ENCODE assay signal across 16 mouse cellular contexts in genomic region chr11:87527990-87528389, GRCm38 (mm10). TPM values are rescaled to one million over a fixed set of nuclear protein-coding genes. Genes with fewer than 3 reads are reported as not detected.
DNase-seq lines count a peak whose midpoint lies in the region; ATAC-seq and TF ChIP-seq lines count a peak whose summit lies in the region.
"Had no signal": no experiment of that assay in that cellular context is flagged by ENCODE, and none has a peak within 500 bp of the region (broad histone marks: within the 10 kb centered on the region; RNA-seq: fewer than 3 reads in every experiment).

No protein-coding gene starts in this region.

- H3K4me2 ChIP-seq in liver, embryonic 14.5 days (ENCODE audit: low read depth): no peak overlapping the region
- H3K4me2 ChIP-seq in liver, embryonic 11.5 days: no peak overlapping the region
- H3K4me2 ChIP-seq: heart, embryonic 13.5 days; hindbrain, embryonic 14.5 days; stomach, embryonic 15.5 days had no signal

- no peaks in the 10 kb centered on the region for H3K36me3 ChIP-seq in liver, embryonic 14.5 days (replicated peaks; ENCODE audit: control insufficient read depth, insufficient read depth, low read depth)
- no peaks in the 10 kb centered on the region for H3K36me3 ChIP-seq in liver, embryonic 11.5 days (ENCODE audit: control insufficient read depth, insufficient read depth, low read length)
- H3K36me3 ChIP-seq: heart, embryonic 13.5 days; stomach, embryonic 15.5 days had no signal

- no peak for ATAC-seq in liver, embryonic 14.5 days (ENCODE audit: insufficient read depth)
- ATAC-seq in liver, embryonic 11.5 days (replicated peaks; ENCODE audit: low FRiP score): no peak
- ATAC-seq: activated CD4-positive, CD25-positive, alpha-beta regulatory T cell, adult 4 months had no signal

- peaks cover 2 to 13% of the 10 kb centered on the region in 2 experiments; a peak in 3 of 4 replicates for H3K4me1 ChIP-seq in liver, embryonic 14.5 days (replicated peaks; ENCODE audit: control insufficient read depth in 2 of 2, insufficient read depth in 2 of 2, low read length in 1 of 2)
- peaks cover 7% of the 10 kb centered on the region; the same call in 1 of the 2 replicates for H3K4me1 ChIP-seq in liver, embryonic 11.5 days (replicated peaks; ENCODE audit: control insufficient read depth, insufficient read depth, low read length)
- H3K4me1 ChIP-seq in bone marrow macrophage, adult 2 months (ENCODE audit: control insufficient read depth, insufficient read depth, low read length): peaks cover 30% of the 10 kb centered on the region
- H3K4me1 ChIP-seq: stomach, embryonic 15.5 days had no signal

- TF ChIP-seq CTCF in liver, embryonic 14.5 days (IDR thresholded peaks at IDR 0.05; ENCODE audit: low read depth): peak; percentile 47
- peak; percentile 28; the same call in 1 of the 2 replicates for TF ChIP-seq CTCF in bone marrow macrophage, adult 2 months (IDR thresholded peaks at IDR 0.05; ENCODE audit: low read depth, low read length)

- H3K4me3 ChIP-seq in liver, embryonic 14.5 days (ENCODE audit: insufficient read depth in 1 of 2, low read depth in 2 of 2, low read length in 2 of 2): no peak overlapping the region
- no peak overlapping the region for H3K4me3 ChIP-seq in liver, embryonic 11.5 days (ENCODE audit: low read depth, low read length)
- no peak overlapping the region for H3K4me3 ChIP-seq in bone marrow macrophage, adult 2 months (ENCODE audit: insufficient read depth, low read length)
- H3K4me3 ChIP-seq: heart, embryonic 13.5 days; stomach, embryonic 15.5 days had no signal

- 38% methylated on average over 4 of the region's 4 CpGs for WGBS in liver, embryonic 14.5 days (ENCODE audit: insufficient replicate concordance)
- WGBS in liver, embryonic 11.5 days: 52% methylated on average over 4 of the region's 4 CpGs

- TF ChIP-seq POLR2A in bone marrow macrophage, adult 2 months (IDR thresholded peaks at IDR 0.05; ENCODE audit: borderline replicate concordance, low read depth, low read length): no peak

- no peaks in the 10 kb centered on the region for H3K9me3 ChIP-seq in liver, embryonic 14.5 days (ENCODE audit: control insufficient read depth, low read length)
- H3K9me3 ChIP-seq in liver, embryonic 11.5 days (ENCODE audit: control insufficient read depth, low read length): no peaks in the 10 kb centered on the region
- H3K9me3 ChIP-seq: heart, embryonic 13.5 days; stomach, embryonic 15.5 days had no signal

- TF ChIP-seq EP300 in liver, embryonic 14.5 days (IDR thresholded peaks at IDR 0.05; ENCODE audit: low read depth): no peak

- no peak overlapping the region for H3K27ac ChIP-seq in liver, embryonic 14.5 days
- no peak overlapping the region for H3K27ac ChIP-seq in liver, embryonic 11.5 days (ENCODE audit: low read depth, low read length)
- no peak overlapping the region for H3K27ac ChIP-seq in bone marrow macrophage, adult 2 months (ENCODE audit: insufficient read depth, low read depth, low read length)
- H3K27ac ChIP-seq: heart, embryonic 13.5 days; hindbrain, embryonic 14.5 days; stomach, embryonic 15.5 days had no signal

- H3K9ac ChIP-seq in liver, embryonic 14.5 days (replicated peaks): no peak overlapping the region
- H3K9ac ChIP-seq in liver, embryonic 11.5 days (ENCODE audit: low read depth, low read length): no peak overlapping the region
- H3K9ac ChIP-seq: heart, embryonic 13.5 days; hindbrain, embryonic 14.5 days; stomach, embryonic 15.5 days had no signal

- peak; percentile 17 for DNase-seq in embryo, embryonic 11 days
- no peak for DNase-seq in embryo, embryonic 9.5 days (ENCODE audit: extremely low spot score)
- DNase-seq in liver, embryonic 14.5 days (ENCODE audit: low read depth in 3 of 3, low spot score in 3 of 3): no peak
- no peak for DNase-seq in liver, embryonic 11.5 days (ENCODE audit: low spot score)
- peak; percentile 61 for DNase-seq in A20 (ENCODE audit: low read depth, low spot score)
- DNase-seq in layer of hippocampus, adult 18-20 months (ENCODE audit: low spot score in 2 of 2): no peak
- no peak for DNase-seq in urinary bladder, postnatal 25 days (ENCODE audit: low spot score)
- DNase-seq: cerebellum, postnatal 36 days; kidney, postnatal 14 days; right cerebral cortex, postnatal 25 days had no signal

- no peaks in the 10 kb centered on the region for H3K27me3 ChIP-seq in liver, embryonic 14.5 days (ENCODE audit: control insufficient read depth, insufficient read depth, low read length)
- H3K27me3 ChIP-seq in liver, embryonic 11.5 days (replicated peaks; ENCODE audit: control insufficient read depth, insufficient read depth, low read length): no peaks in the 10 kb centered on the region
- H3K27me3 ChIP-seq: heart, embryonic 13.5 days; stomach, embryonic 15.5 days had no signal

RNA-seq across cellular contexts. Expression of gene Gm11492, which starts 38.5 kb away (rescaled TPM):
- not detected in 2 replicates for polyA plus RNA-seq in liver, embryonic 14.5 days (2012; rRNA removed)
- not detected in 2 replicates for polyA plus RNA-seq in liver, embryonic 14.5 days (2014; fragmentation: Nextera tagmentation; extraction: Ambion mirVana)
- not detected in 2 replicates for polyA plus RNA-seq in liver, embryonic 11.5 days (2014; fragmentation: Nextera tagmentation; extraction: Ambion mirVana)
- polyA plus RNA-seq in bone marrow macrophage, adult 2 months (2012; ENCODE audit: insufficient read depth, insufficient read length, missing spikeins): not detected in 2 replicates
- not detected for total RNA-seq in layer of hippocampus, adult 18-20 months (2021)
- total RNA-seq: left cerebral cortex, postnatal 25 days had no signal
- polyA plus RNA-seq: activated CD4-positive, CD25-positive, alpha-beta regulatory T cell, adult 4 months; heart, embryonic 13.5 days; hindbrain, embryonic 14.5 days; stomach, embryonic 15.5 days had no signal

RNA-seq across cellular contexts. Expression of gene Sept4, which starts 40.7 kb away (rescaled TPM):
- polyA plus RNA-seq in liver, embryonic 14.5 days (2012; rRNA removed): 5.5 and 8.0 TPM in 2 replicates
- 9.1 and 11.2 TPM in 2 replicates for polyA plus RNA-seq in liver, embryonic 14.5 days (2014; fragmentation: Nextera tagmentation; extraction: Ambion mirVana)
- polyA plus RNA-seq in liver, embryonic 11.5 days (2014; fragmentation: Nextera tagmentation; extraction: Ambion mirVana): 11.1 and 12.8 TPM in 2 replicates
- not detected in 2 replicates for polyA plus RNA-seq in bone marrow macrophage, adult 2 months (2012; ENCODE audit: insufficient read depth, insufficient read length, missing spikeins)
- total RNA-seq in layer of hippocampus, adult 18-20 months (2021): 100 to 1,000 TPM; 172 to 222 TPM

Comparison
In these comparisons a context has a peak if more than half of its experiments do, and no peak if none do; other contexts are left out.
1. DNase-seq: peak in embryo, embryonic 11 days (single experiment) and A20 (single experiment); none in embryo, embryonic 9.5 days (single experiment), liver, embryonic 14.5 days (0 of 3), liver, embryonic 11.5 days (single experiment), layer of hippocampus, adult 18-20 months (0 of 2) and urinary bladder, postnatal 25 days (single experiment).